11 mouse cellular contexts compared by ENCODE assay signal in genomic region chr12:104351812-104352211, GRCm38 (mm10). TPM values are rescaled to one million over a fixed set of nuclear protein-coding genes. Genes with fewer than 3 reads are reported as not detected.
DNase-seq lines count a peak whose midpoint lies in the region; ATAC-seq and TF ChIP-seq lines count a peak whose summit lies in the region.
"Not testable (repeated sequence)": the region's sequence is repeated elsewhere in the genome, so short reads cannot be mapped to it uniquely, and the experiment has no call there.
"Had no signal": no experiment of that assay in that cellular context is flagged by ENCODE, and none has a peak within 500 bp of the region (broad histone marks: within the 10 kb centered on the region; RNA-seq: fewer than 3 reads in every experiment).

No protein-coding gene starts in this region.

- not testable (repeated sequence) for H3K36me3 ChIP-seq in liver, adult 2 months (ENCODE audit: control insufficient read depth, insufficient read depth, low read length)

- H3K4me1 ChIP-seq in liver, adult 2 months (ENCODE audit: control insufficient read depth, insufficient read depth, low read length) = not testable (repeated sequence)

- not testable (repeated sequence) for H3K9ac ChIP-seq in liver, adult 2 months (ENCODE audit: low read depth, low read length)

- WGBS in liver, adult 2 months = 14% methylated on average over 3 of the region's 3 CpGs

- POLR2A ChIA-PET in Patski (lab: Charles Lee) = not testable (repeated sequence)

- CTCF ChIA-PET in Patski (lab: Charles Lee) = interaction anchor here (1.0 kb wide), 2 partner anchors 59 to 74 kb away, joined by 3 read pairs; no protein-coding TSS in a partner anchor

- not testable (repeated sequence) for H3K27ac ChIP-seq in liver, adult 2 months (replicated peaks; ENCODE audit: insufficient read depth, low read depth, low read length)

- not testable (repeated sequence) for H3K4me3 ChIP-seq in liver, adult 2 months (ENCODE audit: insufficient read depth, low read depth, low read length)

- not testable (repeated sequence) for DNase-seq in Patski (ENCODE audit: low read depth, low spot score)
- DNase-seq in cerebellum, postnatal 10 days = peak; percentile 56 to 59
- DNase-seq in heart, postnatal 14 days = peak; percentile 46 to 60
- DNase-seq in kidney, postnatal 4 days = peak; percentile 73 to 74
- peak; percentile 63 for DNase-seq in liver, adult 2 months (ENCODE audit: extremely low read depth, low read depth, low spot score)
- DNase-seq in ovary, postnatal 14 days (ENCODE audit: low spot score) = peak; percentile 24
- DNase-seq in thymus, postnatal 25 days = peak; percentile 6

- in situ Hi-C loops in Patski (cut with MboI; ENCODE audit: low pct_unique_long_range_greater_than_20kb) = not testable (repeated sequence)

- TF ChIP-seq POLR2A in liver, adult 2 months (IDR thresholded peaks at IDR 0.05; ENCODE audit: extremely low read depth, insufficient read depth, low read length) = not testable (repeated sequence)

- not testable (repeated sequence) for H3K27me3 ChIP-seq in Patski; liver, adult 2 months (ENCODE audit: control insufficient read depth, insufficient read depth, low read length)

- ATAC-seq in Patski = peak; percentile 62
- ATAC-seq in frontal cortex, adult (ENCODE audit: low TSS enrichment) = peak; percentile 76; the same call in 1 of the 2 replicates

- H3K79me2 ChIP-seq in liver, adult 2 months (ENCODE audit: control insufficient read depth, insufficient read depth, low read length) = not testable (repeated sequence)

- intact Hi-C loops in heart, postnatal 14 days (cut with DNase I) = loop anchor here (5.0 kb wide), 1 partner anchor 60 kb away; no protein-coding TSS in a partner anchor

- TF ChIP-seq CTCF in Patski (IDR thresholded peaks at IDR 0.05) = peak; percentile 70
- TF ChIP-seq CTCF in liver, adult 2 months (IDR thresholded peaks at IDR 0.05; ENCODE audit: low read depth, low read length) = peak; percentile 72

RNA-seq across cellular contexts. Expression of gene Serpina3k, which starts 13.5 kb away (rescaled TPM):
- polyA plus RNA-seq in Patski (2021) = not detected
- not detected for total RNA-seq in heart, postnatal 14 days (2021)
- total RNA-seq in liver, adult 2 months (2014; rRNA removed) = 10,536 and 14,457 TPM in 2 replicates
- polyA plus RNA-seq in liver, adult 2 months (2012; rRNA removed) = 2,986 and 3,416 TPM in 2 replicates
- total RNA-seq: heart, postnatal 25 days; monocyte, adult 5-6 weeks had no signal
- polyA plus RNA-seq: limb, embryonic 14.5 days had no signal

RNA-seq across cellular contexts. Expression of gene Serpina3m, which starts 13.5 kb away (rescaled TPM):
- 0.15 TPM for polyA plus RNA-seq in Patski (2021)
- not detected for total RNA-seq in heart, postnatal 14 days (2021)
- total RNA-seq in liver, adult 2 months (2014; rRNA removed) = 623 and 783 TPM in 2 replicates
- polyA plus RNA-seq in liver, adult 2 months (2012; rRNA removed) = 260 and 302 TPM in 2 replicates
- total RNA-seq: heart, postnatal 25 days; monocyte, adult 5-6 weeks had no signal
- polyA plus RNA-seq: limb, embryonic 14.5 days had no signal

RNA-seq across cellular contexts. Expression of gene Serpina3j, which starts 37.5 kb away (rescaled TPM):
- polyA plus RNA-seq in Patski (2021) = not detected
- not detected for total RNA-seq in heart, postnatal 14 days (2021)
- not detected in 2 replicates for total RNA-seq in liver, adult 2 months (2014; rRNA removed)
- polyA plus RNA-seq in liver, adult 2 months (2012; rRNA removed) = not detected in 2 replicates
- total RNA-seq: heart, postnatal 25 days; monocyte, adult 5-6 weeks had no signal

RNA-seq across cellular contexts. Expression of gene Serpina3n, which starts 54.7 kb away (rescaled TPM):
- polyA plus RNA-seq in Patski (2021) = 8.9 TPM
- 1 to 10 TPM; 2.6 to 6.0 TPM for total RNA-seq in heart, postnatal 14 days (2021)
- total RNA-seq in liver, adult 2 months (2014; rRNA removed) = 169 and 210 TPM in 2 replicates
- 377 and 464 TPM in 2 replicates for polyA plus RNA-seq in liver, adult 2 months (2012; rRNA removed)
- total RNA-seq: monocyte, adult 5-6 weeks had no signal

Comparison
In these comparisons a context has a peak if more than half of its experiments do, and no peak if none do; other contexts are left out.
1. RNA of gene Serpina3k, which starts 13.5 kb away (total RNA-seq): 10,536 to 14,457 TPM in liver, adult 2 months; not detected in heart, postnatal 14 days; every median in the first group is over 1,000 times any median in the second.
2. RNA of gene Serpina3m, which starts 13.5 kb away (total RNA-seq): 623 to 783 TPM in liver, adult 2 months; not detected in heart, postnatal 14 days; every median in the first group is over 100 times any median in the second.